Mouse (Mus musculus) activated CD4-positive, CD25-positive, alpha-beta regulatory T cell, adult 4 months (primary cell): Measurements from ENCODE around the gene Prrx2. TPM values are rescaled to one million over a fixed set of nuclear protein-coding genes. Genes with fewer than 3 reads are reported as not detected.

ENCODE experiments used
- ATAC-seq: one replicate; pipeline ENCODE4 v1.8.0; 2017
- polyA plus RNA-seq, 2 experiments: library from polyadenylated mRNA; unstranded; fragments of 100-300 nt; shearing (Covaris generic); gene quantifications; one replicate each; pipeline ENCODE4 v1.2.1; 2017

Prrx2 gene
- polyA plus RNA-seq, 2 experiments from 2014 or later: not detected

DNA sequence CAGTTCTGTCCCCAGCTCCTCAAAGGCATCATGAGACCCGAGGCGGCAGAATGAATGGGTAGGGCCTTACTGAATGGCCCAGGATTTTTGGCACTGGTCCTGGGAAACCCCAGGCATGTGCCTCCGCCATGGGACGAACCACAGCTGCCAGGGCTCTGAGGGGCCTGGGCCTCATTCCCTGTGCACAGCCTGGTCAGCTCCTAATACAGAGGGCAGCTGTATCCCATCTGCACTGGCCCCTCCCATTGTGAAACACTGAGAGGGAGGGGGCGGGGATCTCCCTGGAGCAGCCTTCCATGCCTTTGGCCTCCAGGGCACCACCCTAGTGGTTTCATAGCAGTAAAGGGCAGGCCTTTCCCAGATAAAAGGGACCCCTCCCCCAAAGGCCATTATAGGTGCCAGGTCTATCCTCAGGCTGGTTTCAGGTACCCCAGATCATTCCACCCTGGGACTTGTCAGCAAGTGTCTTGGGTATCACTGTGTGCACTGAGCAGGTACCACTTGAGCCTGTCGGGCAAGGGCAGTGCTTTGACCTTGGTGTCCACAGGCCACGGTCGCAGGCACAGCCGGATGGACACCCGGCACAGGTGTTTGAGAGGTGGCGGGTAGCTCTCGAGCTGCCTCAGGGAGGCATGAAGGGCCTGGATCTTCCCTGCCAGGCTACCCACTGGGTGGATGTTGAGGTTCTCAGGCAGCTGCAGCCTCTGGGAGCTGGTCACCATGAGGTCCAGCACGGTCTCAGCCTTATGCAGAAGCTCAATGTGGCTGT, 11.2 kb upstream of the Prrx2 start:
- no peak for ATAC-seq

DNA sequence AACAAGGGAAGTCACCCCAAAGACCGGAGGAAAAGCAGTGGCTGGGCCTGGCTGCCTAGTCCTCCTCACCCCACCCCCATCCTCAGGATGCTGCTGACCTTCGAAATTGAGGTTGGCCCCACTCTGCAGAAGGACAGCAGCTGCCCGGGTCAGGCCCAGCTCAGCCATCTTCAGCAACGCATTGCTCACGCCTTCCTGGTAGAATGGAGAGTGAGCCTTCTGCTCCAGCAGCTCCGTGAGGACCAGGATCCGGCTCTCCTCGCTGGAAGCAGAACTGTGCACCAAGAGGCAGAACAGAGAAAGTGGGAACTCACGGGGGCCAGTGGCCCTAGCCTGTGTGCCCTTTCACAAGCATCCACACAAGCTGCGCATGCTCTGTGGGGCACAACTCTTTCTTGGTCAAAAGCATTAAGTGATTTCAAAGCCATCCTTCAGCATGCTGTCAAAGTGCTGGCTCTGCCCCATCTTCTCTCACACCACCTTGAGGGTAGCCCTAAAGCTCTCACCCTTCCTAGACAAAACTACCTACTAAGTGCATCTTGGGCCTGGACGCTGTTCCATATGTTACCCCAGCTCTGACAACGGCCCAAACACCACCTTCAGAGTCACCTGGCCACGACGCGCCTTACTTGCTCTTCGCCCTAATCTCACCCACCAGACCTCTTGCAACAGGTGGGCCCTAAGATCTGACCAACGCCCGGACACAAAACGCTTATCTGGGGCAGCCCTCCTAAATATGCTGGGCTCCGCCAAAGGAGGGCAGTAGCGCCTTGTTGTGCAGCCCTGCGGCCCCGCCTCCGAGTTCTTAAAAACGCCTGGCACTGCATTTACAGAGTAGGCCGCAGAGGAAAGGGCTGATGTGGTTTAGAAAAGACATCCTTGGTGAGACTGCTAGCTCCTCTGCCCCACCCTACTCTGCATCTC, 7.7 kb upstream of the Prrx2 start:
- peak; percentile 57 for ATAC-seq

DNA sequence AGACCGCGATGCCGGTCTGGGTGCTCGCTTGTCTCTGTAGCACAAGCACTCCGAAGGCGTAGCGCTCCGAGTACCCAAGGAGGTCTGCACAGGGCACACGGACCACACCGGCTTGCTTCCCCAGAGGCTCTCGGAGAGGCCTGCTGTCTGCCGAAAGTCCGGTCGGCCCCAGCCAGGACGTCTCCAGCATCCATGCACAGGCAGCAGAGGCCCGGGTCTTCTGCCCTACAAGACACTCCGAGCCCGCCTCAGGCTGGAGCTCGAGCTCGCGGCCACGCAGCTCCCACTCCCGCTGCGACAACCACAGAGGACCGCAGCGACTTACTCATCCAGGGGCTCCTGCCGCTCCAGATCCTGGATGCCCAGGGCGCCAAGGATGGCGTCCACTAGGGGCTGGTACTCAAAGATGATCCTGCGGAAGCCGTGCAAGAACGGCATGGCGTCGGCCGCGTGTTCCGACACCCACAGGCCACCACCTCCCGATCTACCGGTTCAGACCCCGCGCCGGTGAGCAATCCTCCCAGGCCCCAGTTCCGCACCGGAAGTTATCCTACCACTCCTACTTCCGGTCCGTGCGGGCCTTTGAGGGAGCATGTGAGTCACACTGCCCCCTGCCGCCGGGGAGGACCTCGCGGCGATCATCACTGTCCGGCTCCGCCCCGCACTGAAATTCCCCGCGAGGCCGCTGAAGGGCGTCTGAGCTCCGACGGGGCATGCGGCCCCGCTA, 6.9 kb upstream of the Prrx2 start:
- peak; percentile 91 for ATAC-seq

DNA sequence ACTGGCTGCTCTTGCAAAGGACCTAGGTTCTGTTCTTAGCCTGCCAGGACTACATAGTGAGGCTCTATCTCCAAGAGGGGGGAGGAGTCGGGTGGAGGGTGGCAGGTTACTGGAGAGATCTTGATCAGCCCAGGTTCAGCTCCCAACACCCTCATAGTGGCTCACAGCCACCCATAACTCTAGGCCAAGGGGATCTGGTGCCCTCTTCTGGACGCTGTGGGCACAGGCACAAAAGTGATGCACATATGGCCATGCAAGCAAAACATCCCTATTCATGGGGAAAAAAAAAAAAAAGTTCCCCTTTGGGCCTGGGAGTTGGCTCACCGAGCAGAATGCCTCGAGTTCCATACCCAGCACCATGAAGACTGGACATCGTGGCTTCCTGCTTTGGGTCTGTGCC, 5.5 kb upstream of the Prrx2 start:
- no peak for ATAC-seq

DNA sequence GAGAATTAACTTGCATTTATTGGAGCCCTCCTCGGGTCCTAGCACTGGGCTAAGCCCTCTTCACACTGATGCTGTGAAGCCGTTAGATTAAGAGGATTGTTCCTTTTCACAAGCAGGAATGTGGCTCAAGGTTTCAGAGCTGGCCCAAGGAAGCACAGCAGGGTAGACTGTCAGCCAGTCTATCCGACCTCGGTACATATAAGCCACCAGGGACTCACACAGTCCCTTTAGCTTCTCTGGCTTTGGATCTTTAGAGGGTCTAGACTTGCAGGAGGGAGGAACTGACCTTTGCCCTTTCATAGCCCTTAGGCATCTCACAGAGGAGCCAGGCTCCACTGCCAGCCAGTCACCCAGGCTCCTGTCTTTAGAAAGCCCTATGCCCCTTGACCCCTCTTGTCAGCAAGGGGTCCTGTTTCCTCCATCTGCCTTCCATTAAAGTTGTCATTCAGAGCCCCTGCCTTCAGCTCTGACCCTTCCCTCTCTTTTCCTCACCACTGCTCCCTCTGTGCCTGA, 4.4 kb upstream of the Prrx2 start, which contains the start of gene Asb6:
TSS of gene Asb6 (minus strand) at position 51 of the 513 bp plus-strand sequence.
- ATAC-seq: no peak

DNA sequence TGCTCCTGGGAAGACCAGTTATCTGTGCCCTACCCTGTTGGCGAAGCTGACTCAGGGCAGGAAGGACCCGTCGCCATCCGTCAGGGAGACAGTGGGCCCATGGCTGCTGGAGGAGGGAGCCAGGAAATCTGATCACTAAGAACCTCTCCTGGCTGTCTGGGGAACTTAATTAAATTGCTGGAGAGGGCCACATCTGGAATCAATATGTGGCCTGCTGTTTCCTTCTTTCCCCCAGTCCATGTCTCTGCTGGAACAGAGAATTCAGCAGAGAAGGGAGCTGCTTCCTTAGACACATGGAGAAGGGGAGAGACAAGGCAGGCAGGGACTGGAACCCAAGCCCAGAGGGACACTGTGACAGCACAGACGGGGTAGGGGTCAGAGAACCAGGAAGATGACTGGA, 1.1 kb upstream of the Prrx2 start:
- ATAC-seq: no peak

DNA sequence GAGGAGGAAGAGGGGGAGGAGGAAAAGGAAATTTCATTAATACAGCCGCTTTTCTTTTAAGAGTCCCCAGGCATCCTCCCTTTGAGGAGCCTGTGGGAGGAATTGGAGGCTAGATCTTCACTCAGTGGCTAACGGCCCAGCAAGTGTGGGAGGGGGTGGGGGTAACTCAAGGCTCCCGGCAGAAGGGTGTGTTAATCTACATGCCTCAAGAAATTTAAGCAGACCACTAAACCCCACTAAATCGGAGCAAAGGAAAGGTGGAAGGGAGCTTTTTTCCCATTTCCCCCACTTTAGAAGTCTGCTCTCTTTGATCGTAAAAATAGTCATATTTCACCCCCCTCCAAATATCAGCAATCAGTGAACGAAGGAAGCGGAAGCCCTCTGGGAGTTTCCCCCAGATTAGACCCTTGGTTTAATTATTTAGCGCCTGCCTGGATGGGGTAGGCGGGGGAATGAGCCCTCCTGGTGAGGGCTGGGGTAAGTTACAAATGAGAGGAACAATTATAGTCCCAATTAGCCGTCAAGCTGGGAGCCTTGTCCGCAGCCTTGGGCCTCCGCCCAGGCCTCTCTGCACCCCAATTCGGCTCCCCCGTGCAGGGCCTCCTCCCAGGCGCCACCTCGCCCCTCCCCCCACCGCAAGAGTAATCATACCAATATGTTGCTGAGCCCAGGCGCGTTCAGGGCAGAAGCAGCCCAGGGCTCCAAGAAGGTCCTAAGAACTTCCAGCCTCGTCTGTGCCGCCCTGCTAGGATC, 1.6 kb downstream of the Prrx2 start:
- ATAC-seq: no peak

DNA sequence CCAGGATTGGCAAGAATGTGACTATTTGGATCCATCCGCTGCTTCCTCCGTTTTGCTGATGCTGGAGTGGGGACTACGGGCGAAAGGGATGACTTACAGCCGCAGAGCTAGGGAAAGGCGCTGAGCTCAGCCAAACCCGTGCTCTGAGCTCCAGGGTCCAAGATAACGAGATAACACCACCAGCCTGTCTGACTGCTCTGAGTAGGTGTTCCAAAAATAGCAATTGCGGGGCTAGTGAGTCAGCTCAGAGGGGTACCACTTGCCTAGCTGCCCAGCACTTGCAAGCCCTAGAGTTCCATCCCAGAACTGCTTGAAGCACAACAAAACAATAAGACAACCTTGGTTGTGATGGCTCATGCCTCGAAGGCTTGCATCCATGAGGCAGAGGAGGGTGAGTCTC, 7.8 kb downstream of the Prrx2 start:
- no peak for ATAC-seq

DNA sequence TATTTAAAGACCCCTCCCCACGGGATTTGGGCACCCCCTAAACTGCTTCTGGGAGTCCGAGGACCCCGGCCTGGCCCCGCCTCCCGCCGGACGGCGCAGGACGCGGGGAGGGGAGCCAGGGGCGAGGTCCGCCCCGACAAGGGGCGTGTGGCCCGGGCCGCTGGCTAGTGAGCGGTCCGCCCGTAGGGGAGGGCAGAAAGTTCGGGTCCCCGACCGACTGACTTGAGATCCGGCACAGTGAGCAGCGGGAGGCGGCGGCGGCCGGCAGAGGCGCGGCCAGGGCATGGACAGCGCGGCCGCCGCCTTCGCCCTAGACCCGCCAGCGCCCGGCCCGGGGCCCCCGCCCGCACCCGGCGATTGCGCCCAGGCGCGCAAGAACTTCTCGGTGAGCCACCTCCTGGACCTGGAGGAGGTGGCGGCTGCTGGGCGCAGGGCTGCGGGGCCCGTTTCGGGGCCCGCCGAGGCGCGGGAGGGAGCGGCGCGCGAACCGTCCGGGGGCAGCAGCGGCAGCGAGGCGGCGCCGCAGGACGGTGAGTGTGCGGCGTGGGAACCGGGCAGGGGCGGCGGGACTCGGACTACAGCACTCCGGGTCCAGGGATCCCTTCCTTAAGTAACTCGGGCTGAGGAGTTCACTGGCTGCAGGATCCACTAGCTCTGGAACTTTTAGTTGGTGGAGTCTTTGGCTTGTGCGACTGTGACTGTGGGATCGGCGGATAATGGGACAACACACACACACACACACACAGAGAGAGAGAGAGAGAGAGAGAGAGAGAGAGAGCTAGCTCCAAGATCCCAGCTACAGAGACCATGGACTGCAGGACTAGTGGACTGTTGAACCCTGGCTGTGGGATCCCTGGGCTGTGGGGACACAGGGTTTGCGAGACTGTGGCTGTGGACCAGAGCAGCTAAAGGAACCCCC, 10.6 kb downstream of the Prrx2 start:
- ATAC-seq: no peak

DNA sequence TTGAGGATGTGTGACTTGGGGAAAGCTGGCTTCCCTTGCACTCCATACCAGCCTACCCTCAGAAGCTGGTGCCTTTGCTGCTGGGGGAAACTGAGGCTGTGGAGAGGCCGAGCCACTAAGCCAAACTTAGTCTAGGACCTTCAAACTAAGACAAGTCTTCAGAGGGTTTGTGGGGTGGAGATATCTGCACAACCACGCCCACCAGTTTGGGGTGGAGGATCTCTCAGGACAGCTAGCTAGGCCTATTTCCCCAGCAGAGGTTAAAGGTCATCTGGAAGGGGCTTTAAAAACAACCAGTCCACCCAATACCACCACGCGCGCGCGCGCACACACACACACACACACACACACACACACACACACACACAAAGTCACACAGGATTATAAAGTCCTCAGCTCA, 11.5 kb downstream of the Prrx2 start:
- no peak for ATAC-seq

DNA sequence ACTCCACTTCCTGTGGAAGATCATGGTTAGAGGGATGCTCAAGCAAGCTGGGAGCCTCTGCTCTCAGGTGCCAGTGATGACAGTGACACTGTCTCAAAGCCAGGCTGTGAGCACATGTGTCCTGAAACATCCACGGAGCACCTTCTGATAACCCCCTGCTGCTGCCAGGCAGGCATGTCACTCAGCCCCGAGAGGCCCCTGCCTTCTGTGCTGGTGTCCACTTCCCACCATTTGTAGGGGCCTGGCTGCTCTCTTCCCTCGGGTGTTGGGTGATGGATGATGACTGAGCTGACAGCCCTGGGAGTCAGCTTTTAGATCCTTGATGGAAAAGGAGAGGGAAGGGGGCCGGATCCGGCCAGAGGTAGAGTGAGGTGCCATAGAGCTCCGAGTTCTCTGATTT, 12.0 kb downstream of the Prrx2 start:
- no peak for ATAC-seq

DNA sequence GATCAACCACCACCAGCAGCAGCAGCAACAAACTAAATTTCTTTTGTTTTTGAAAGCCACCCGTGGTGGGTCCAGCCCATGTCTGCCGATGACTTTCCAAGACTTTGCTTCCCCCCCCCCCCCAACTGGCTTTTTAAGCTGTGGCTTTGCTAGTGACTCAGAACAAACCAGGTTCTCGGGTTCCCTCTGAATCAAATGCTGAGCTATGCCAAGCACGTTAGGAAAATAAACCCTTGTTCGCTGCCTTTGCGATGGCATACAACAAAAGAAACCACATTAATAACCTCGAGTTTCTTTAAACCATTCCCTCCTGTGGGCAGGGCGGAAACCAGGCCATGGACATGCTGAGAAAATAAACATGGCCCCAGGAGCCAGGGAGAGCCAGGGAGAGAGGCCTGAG, 13.4 kb downstream of the Prrx2 start:
- no peak for ATAC-seq

DNA sequence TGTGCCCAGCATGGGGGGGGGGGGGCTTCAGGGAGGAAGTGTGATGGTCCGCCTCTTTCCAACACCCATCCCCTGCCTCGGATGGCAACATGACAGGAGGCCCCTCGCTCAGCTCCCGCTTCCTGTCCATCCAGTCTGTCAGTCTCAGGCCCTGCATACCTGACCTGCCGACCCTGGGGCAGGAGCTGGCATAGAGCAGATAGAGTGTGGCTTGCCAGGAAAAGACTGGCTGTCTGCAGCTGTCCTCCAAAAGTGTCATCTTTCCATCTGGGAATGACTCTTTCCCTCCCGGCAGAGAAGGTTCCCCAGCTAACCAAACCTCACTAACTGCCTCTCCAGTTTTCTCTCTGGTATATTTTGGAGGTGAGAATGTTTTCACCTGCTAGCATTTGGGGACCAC, 15.8 kb downstream of the Prrx2 start:
- ATAC-seq: no peak

DNA sequence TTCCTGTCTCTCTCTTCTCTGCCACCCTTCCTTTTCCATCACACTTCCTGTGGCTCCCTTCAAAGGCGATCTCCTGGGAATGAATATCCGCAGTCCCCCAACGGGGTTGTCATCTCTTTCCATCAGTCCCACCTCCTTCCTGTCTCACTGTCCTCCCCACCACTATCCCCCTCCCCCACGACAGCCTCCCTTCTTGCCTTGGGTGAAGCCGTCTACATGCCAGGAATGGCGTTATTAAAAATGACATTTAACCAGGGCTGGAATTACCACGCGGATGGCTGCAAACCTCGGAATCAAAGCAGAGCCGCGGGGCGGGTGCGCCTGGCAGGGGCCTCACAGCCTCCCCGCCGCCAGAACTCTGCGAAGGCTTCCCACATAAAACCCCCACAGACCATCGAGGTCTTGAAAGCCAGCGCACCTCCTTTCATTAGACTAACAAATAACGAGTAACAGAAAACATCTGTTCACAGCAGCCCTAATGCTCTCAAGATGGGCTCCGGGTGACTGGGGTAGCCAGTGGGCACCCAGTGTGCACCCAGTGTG, 18.1 kb downstream of the Prrx2 start:
- ATAC-seq: no peak

DNA sequence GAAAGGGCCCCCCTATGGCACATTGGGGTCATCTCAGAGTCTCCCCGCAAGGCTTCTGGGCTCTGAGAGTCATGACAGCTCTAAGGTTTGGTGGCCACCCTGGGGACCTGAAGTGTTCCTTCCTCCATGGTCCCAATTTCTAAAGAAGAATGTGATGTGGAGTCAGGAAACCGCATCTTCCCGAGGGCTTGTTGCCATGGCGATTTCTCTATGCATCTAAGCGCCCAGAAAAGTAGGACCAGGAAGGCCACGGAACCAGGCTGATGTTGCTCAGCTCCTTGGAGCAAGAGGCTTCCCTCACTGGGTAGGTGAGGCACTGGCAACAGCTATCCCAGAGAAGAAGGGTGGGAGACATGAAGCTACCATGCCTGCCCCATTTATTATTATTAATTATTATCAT, 22.3 kb downstream of the Prrx2 start:
- ATAC-seq: no peak

DNA sequence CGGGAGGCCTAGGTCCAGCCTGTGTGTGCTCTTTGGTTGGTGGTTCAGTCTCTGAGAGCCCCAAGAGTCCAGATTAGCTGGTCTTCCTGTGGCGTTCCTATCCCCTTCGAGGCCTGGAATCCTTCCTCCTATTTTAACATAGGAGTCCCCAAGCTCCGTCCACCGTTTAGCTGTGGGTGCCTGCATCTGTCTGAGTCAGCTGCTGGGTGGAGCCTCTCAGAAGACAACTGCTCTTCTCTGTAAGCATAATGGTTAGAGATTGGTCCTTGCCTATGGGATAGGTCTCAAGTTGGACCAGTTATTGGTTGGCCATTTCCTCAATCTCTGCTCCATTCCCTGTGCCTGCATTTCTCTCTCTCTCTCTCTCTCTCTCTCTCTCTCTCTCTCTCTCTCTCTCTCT, 25.0 kb downstream of the Prrx2 start:
- no peak for ATAC-seq

DNA sequence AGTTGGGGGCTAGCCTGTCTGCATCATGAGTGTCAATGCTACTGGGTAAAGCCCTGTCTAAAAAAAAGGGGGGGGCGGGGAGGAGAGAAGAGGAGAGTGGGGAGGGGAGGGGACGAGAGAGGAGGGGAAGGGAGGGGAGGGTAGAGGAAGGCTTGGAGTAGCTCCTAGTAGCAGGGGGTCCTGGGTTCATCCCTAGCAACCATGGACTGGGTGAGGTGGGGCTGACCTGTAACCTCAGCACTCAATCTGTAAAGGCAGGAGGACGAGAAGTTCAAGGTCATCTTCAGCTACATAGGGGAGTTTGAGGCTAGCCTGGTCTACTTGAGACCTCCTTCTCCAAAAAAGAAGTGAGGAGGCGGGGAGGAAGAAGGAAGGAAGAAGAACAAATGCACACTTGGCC, 27.3 kb downstream of the Prrx2 start:
- ATAC-seq: no peak

DNA sequence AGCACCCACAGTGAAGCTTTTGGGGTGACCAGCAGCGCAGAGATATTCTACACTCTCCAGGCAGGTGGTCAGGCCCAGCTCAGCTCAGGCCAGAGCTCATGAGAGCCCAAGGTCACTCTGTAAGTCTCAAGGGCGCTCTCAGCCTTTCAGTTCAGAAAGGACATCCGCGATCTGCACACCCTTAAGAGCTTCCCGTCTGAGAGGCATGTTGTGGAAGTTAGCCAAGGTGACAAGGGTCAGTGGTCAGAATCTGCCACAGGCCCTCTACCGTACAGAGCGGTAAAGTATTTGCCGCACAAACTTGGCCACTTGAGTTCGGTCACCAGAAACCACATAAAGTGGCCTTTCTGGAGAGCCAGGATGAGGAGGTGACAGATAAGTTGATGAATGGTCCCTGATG, 28.8 kb downstream of the Prrx2 start:
- ATAC-seq: no peak

DNA sequence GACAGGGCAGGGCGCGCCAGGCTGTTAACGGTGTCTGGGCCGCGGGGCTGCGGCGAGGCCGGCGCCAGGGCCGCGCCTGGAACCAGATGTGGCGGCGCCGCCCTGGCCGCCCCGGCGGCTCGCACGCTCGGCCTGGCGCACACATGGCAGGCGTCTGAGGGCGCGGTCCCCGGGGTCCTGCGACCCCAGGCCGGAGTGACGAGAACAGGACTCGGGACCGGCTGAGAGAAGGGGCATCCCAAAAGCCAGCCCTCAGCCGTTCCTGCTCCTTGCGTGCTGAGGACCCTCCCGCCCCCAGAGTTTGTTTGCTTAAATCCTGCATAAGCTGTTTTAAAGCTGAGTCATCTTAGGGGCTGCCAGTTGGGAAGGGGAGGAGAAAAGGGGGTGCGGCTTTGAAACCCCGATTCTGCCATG, 30.2 kb downstream of the Prrx2 start:
- ATAC-seq: no peak

DNA sequence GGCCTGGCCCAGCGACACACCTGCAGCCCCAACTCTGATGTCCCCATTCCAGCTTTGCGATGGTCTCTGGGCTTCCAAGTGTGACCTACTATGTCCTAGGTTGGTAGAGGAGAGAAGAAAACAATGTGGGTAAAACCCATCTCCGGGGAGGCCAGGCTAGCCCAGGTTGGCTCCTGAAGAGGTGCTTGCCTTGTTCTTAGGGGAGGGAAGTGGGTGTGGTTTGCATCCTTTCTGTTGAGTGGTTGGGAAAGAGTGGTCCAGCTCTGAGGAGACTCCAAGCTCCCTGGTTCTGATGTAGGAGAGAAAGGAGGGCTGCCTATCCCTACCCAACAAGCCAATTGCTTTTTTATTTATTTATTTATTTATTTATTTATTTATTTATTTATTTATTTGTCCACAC, 30.7 kb downstream of the Prrx2 start:
- no peak for ATAC-seq

DNA sequence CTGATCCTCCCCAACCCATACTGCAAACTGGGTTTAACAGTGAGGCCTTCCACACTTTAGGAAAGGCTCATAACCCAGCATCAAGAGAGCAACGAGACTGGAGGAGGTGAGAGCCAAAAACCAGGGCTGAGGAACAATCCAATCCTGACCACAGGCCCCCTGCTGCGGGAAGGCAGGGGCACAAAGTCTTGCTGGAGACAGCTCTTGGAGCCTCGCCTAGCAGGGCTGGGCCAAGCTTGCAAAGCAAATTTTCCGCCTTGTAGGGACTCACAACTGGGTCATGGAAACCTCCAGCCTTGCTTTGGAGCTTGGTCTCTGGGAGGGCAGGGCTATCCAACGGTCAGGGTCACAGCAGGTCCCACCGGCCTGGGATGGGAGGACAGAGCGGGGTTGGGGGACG, 36.1 kb downstream of the Prrx2 start:
- no peak for ATAC-seq
